Mouse (Mus musculus) lung, postnatal 0 days (tissue): ENCODE measurements at regions not wholly inside any gene's neighbourhood (a gene's known extent, or its start where the extent isn't known, plus 50 kb on each side); places are given as distances from the start of the nearest gene placed in this dataset.
A peak's percentile ranks its signal among the peaks of the same experiment; 100 is the strongest.

Experiments
- ATAC-seq: fragments of 200-750 bp; cut with Nextera tagmentation; 2 replicates; pipeline ENCODE4 v1.8.0; 2017; ENCODE audit warnings: moderate library complexity
- DNase-seq: peaks from one replicate; pipeline ENCODE4 v3.0.0-alpha.2; 2016; ENCODE audit warnings: low spot score
- H3K27ac ChIP-seq: fragments of 300-500 bp; sonication (generic); 2 replicates; pipeline ENCODE4 v1.5.1; 2014; ENCODE audit warnings: antibody characterized with exemption, mild to moderate bottlenecking, low read length, mixed read lengths
- H3K27me3 ChIP-seq: fragments of 300-500 bp; sonication (generic); replicated peaks from 2 replicates; pipeline ENCODE4 v1.6.1; 2014; ENCODE audit warnings: low read length, mixed read lengths; ENCODE audit not compliant: insufficient read depth
- H3K36me3 ChIP-seq: fragments of 300-500 bp; sonication (generic); 2 replicates; pipeline ENCODE4 v1.6.1; 2014; ENCODE audit warnings: low read length, mixed read lengths; ENCODE audit not compliant: insufficient read depth
- H3K4me1 ChIP-seq: fragments of 300-500 bp; sonication (generic); 2 replicates; pipeline ENCODE4 v1.6.1; 2014; ENCODE audit warnings: antibody characterized with exemption, low read depth, low read length, mixed read lengths; ENCODE audit not compliant: insufficient read depth
- H3K4me2 ChIP-seq: fragments of 300-500 bp; sonication (generic); replicated peaks from 2 replicates; pipeline ENCODE4 v1.6.1; 2014; ENCODE audit warnings: low read depth, mild to moderate bottlenecking, low read length, moderate library complexity, mixed read lengths
- H3K4me3 ChIP-seq: fragments of 300-500 bp; sonication (generic); 2 replicates; pipeline ENCODE4 v1.5.1; 2014; ENCODE audit warnings: low read depth, low read length
- H3K9ac ChIP-seq: fragments of 300-500 bp; sonication (generic); replicated peaks from 2 replicates; pipeline ENCODE4 v1.6.1; 2014; ENCODE audit warnings: low read depth, mild to moderate bottlenecking
- H3K9me3 ChIP-seq: fragments of 300-500 bp; sonication (generic); 2 replicates; pipeline ENCODE4 v1.6.1; 2016; ENCODE audit warnings: low read length, mixed read lengths
- CTCF ChIP-seq: IDR thresholded peaks from 2 replicates; pipeline ENCODE4 v1.5.1; 2016; ENCODE audit warnings: antibody characterized with exemption, mild to moderate bottlenecking
- EP300 ChIP-seq: IDR thresholded peaks from 2 replicates; pipeline ENCODE4 v1.6.1; 2016; ENCODE audit warnings: antibody characterized with exemption, mild to moderate bottlenecking, control low read depth
- WGBS: fragments of 180-500 bp; shearing (Covaris S2); extraction: QIAGEN DNeasy Blood & Tissue Kit; methylation state at CpG from one replicate; pipeline ENCODE4 v1.1.7; 2014; 5-methylcytosine and 5-hydroxymethylcytosine counted together

DNA sequence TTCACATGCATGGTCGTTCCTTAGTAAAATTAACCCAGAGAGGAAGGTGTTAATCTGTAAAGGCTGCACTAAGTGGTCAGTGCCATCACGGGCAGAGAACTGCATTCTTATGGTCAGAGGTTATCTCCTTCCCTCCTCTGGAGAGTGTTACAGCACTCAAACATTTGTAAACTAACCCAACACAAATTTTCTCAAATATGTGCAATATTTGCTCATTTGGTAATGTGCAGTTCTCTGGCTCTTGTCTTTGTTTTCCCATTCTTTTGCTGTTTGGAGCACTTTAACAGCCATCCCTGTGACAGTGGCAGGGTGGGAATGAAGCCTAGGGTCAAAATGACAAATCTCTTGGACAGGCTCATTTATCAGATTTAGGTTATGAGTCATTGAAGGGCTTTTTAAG lies 248.5 kb upstream of the Pde3a start:
- peak; percentile 71 for DNase-seq
- no peak overlapping the region for H3K27ac ChIP-seq
- H3K9me3 ChIP-seq: no peaks in the 10 kb centered on the region
- WGBS: 7% methylated on average over 2 of the region's 2 CpGs
- H3K4me2 ChIP-seq: no peak overlapping the region
- no peak overlapping the region for H3K4me3 ChIP-seq
- H3K27me3 ChIP-seq: no peaks in the 10 kb centered on the region
- peak; percentile 66 for ATAC-seq
- TF ChIP-seq CTCF (no peak), EP300 (peak; percentile 55)
- no peaks in the 10 kb centered on the region for H3K4me1 ChIP-seq
- H3K36me3 ChIP-seq: no peaks in the 10 kb centered on the region
- H3K9ac ChIP-seq: no peak overlapping the region

DNA sequence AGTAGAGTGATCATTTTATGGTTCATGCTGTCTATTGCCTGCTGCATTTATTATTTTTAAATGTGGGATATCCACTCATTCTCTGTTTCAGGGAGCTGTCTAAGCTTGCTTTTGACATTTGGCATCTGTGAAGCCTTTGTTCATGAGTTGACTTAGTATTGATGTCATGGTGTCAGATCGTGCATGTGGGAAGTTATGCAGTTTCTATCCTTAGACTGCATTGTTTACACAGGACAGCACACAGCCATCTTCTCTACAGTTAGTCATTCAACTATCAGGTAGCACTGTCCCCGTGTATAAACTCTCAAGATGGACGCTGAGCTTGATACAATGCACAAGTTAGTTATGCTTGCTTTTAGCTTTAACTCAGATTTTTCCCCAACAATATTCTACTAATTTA lies 247.8 kb upstream of the Pde3a start:
- Histone ChIP-seq H3K4me3 (no peak overlapping the region), H3K36me3 (no peaks in the 10 kb centered on the region), H3K9ac (no peak overlapping the region), H3K4me2 (no peak overlapping the region), H3K27ac (no peak overlapping the region), H3K4me1 (no peaks in the 10 kb centered on the region), H3K9me3 (no peaks in the 10 kb centered on the region), H3K27me3 (no peaks in the 10 kb centered on the region)
- 38% methylated on average over 3 of the region's 3 CpGs for WGBS
- no peak for TF ChIP-seq EP300
- no peak for TF ChIP-seq CTCF
- peak; percentile 33; the same call in 1 of the 2 replicates for ATAC-seq
- peak; percentile 10 for DNase-seq

DNA sequence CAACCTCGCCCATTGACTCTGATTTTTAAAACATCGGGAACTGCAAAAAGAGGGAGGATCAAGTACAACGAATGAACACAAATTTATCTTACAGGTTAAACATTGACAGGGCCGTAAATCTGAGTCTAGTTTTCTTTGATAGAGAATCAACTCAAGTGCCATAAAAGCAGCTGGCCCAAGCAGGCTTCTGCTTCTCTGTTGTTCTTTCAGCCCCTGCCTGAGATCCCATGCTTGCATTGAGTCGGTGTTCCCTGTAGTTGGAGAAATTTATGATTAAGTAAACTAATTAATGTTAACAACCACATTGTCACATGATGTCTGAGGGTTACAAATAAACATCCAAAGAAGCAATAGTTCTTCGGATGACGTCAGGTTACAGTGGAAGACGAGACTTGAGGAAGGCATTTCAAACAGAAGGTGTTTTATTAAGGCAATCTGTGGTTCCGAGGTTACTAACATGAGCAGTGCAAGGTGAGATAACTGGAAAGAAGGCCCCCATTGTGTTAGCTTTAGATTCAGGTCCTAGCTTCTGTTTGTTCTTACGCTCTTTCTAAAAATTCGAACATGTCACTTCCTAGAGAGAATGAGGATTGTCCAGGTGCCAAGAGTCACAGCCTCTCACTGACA lies 233.9 kb upstream of the Pde3a start:
- ATAC-seq (no peak), DNase-seq (no peak)
- H3K27ac ChIP-seq: no peak overlapping the region
- no peaks in the 10 kb centered on the region for H3K9me3 ChIP-seq
- H3K36me3 ChIP-seq: no peaks in the 10 kb centered on the region
- no peaks in the 10 kb centered on the region for H3K27me3 ChIP-seq
- H3K4me1 ChIP-seq: peaks cover 4% of the 10 kb centered on the region; the same call in 1 of the 2 replicates
- TF ChIP-seq CTCF: no peak
- no peak for TF ChIP-seq EP300
- 57% methylated on average over 11 of the region's 11 CpGs for WGBS
- H3K9ac ChIP-seq: no peak overlapping the region
- no peak overlapping the region for H3K4me3 ChIP-seq
- H3K4me2 ChIP-seq: no peak overlapping the region

DNA sequence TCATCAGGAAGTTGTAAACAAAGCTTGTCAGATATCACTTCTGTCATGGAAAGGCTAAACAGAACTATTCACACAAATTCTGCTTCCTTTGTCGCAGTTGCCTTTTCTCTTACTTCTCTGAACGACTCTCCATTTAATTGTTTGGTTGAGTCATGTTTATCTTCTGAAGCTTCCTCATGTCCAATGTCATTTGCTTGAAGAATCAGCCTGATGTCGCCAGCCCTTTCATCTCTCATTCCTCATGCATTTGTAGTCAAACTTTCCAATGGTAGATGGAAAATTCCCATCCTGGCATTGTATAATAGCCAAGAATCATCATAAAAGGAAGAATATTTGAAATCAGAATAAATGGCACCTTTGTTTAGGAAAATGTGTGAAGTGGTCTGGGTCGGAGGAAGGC lies 225.6 kb upstream of the Pde3a start:
- Histone ChIP-seq H3K36me3 (no peaks in the 10 kb centered on the region), H3K27ac (no peak overlapping the region), H3K9me3 (no peaks in the 10 kb centered on the region), H3K4me2 (no peak overlapping the region), H3K4me3 (no peak overlapping the region), H3K4me1 (peaks cover 4% of the 10 kb centered on the region), H3K27me3 (no peaks in the 10 kb centered on the region), H3K9ac (no peak overlapping the region)
- TF ChIP-seq CTCF (no peak), EP300 (no peak)
- DNase-seq (no peak), ATAC-seq (no peak)
- WGBS: 54% methylated on average over 4 of the region's 4 CpGs

DNA sequence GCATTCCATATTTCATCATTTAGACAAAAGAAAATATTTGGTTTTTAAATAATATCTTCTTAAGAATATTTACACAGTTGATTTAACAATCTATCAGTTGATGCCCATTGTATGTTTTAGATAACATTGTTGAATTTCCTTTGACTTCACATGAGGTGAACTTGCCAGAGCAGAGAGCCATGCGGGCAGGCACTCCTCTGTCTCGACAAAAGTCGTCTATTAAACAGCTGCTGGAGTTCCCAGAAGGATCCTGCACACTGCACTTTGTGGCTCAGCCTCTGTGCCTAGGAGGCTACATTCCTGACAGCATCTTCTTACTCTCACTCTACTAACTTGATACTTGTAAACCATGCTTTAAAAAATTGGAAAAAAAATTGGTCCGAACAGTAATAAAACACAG lies 221.7 kb upstream of the Pde3a start:
- H3K9me3 ChIP-seq: no peaks in the 10 kb centered on the region
- no peak overlapping the region for H3K4me3 ChIP-seq
- no peak overlapping the region for H3K9ac ChIP-seq
- ATAC-seq (no peak), DNase-seq (no peak)
- no peak overlapping the region for H3K27ac ChIP-seq
- H3K27me3 ChIP-seq: no peaks in the 10 kb centered on the region
- no peaks in the 10 kb centered on the region; the same call in 1 of the 2 replicates for H3K4me1 ChIP-seq
- H3K4me2 ChIP-seq: no peak overlapping the region
- TF ChIP-seq CTCF (no peak), EP300 (no peak)
- 34% methylated on average over 4 of the region's 4 CpGs for WGBS
- no peaks in the 10 kb centered on the region for H3K36me3 ChIP-seq

DNA sequence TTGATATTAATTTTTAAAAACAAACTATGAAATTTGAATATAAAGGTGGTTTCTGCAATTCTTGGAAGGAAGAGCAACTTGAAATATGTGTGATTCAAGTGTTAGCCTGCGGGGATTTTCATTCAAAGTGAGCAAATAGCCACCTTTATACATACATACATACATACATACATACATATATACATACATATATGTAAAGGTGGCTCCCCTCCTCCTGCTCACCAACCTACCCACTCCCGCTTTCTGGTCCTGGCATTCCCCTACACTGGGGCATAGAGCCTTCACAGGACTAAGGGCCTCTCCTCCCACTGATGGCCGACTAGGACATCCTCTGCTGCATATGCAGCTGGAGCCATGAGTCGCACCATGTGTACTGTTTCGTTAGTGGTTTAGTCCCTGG lies 221.3 kb upstream of the Pde3a start:
- no peak overlapping the region for H3K9ac ChIP-seq
- TF ChIP-seq CTCF (no peak), EP300 (no peak)

DNA sequence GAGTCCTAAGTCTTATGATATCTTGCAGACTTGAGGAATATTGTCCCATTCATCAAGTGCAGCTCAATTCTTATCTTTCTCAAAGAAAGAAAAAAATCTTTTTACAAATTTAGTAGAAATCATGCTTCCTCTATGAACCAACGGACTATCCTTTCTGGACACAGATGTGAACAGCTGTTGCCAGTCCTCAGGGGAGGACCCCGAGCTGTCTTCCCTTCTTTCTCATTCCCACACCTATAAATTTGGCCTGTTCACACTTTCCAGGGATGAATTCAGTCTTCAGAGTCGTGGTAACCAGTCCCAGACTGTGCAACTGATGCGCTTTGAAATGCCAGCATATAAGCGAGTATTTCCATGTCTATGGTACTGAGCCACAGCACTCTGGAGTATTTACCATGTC lies 214.2 kb upstream of the Pde3a start:
- 64% methylated on average over 5 of the region's 5 CpGs for WGBS
- TF ChIP-seq EP300 (no peak), CTCF (no peak)
- DNase-seq (no peak), ATAC-seq (no peak)
- Histone ChIP-seq H3K4me2 (no peak overlapping the region), H3K9me3 (no peaks in the 10 kb centered on the region), H3K27me3 (no peaks in the 10 kb centered on the region), H3K4me3 (no peak overlapping the region), H3K9ac (no peak overlapping the region), H3K4me1 (no peaks in the 10 kb centered on the region), H3K27ac (no peak overlapping the region), H3K36me3 (no peaks in the 10 kb centered on the region)

More for the DNA sequence above, 221.3 kb upstream of the Pde3a start:
- Histone ChIP-seq H3K4me1 (no peaks in the 10 kb centered on the region; the same call in 1 of the 2 replicates), H3K9me3 (no peaks in the 10 kb centered on the region), H3K4me3 (no peak overlapping the region), H3K36me3 (no peaks in the 10 kb centered on the region), H3K27ac (no peak overlapping the region), H3K27me3 (no peaks in the 10 kb centered on the region), H3K4me2 (no peak overlapping the region)
- 73% methylated on average over 5 of the region's 5 CpGs for WGBS
- no peak for ATAC-seq
- DNase-seq: no peak
